Mouse (Mus musculus) neutrophil, adult 65 days (primary cell): ENCODE measurements around the gene Prr23a3. TPM values are rescaled to one million over a fixed set of nuclear protein-coding genes. Genes with fewer than 3 reads are reported as not detected.

ENCODE experiments used
- total RNA-seq: library from RNA; stranded (reverse); gene quantifications from 2 replicates; pipeline ENCODE4 v1.2.4, GENCODE M21; 2023

Prr23a3 gene
- not detected in 2 replicates for total RNA-seq

GRCm38 (mm10) chr9:98864571-98864970 is at the start of gene Prr23a3:
TSS of gene Prr23a3 (plus strand) at chr9:98864767.

GRCm38 (mm10) chr9:98842117-98842516 is 22.4 kb upstream of the Prr23a3 start, which contains the start of gene Prr23a1:
TSS of gene Prr23a1 (plus strand) at chr9:98842503.

GRCm38 (mm10) chr9:98856210-98856609 is 8.4 kb upstream of the Prr23a3 start, which contains the start of gene Prr23a2:
TSS of gene Prr23a2 (plus strand) at chr9:98856494.

GRCm38 (mm10) chr9:98902819-98903218 is 38.3 kb downstream of the Prr23a3 start, which contains the start of gene 7420426K07Rik:
TSS of gene 7420426K07Rik (plus strand) at chr9:98903119.

Other genes with a start within 250 kb of the Prr23a3 start
- gene Prr23a1, start 22.3 kb upstream of the Prr23a3 start, total RNA-seq: not detected in 2 replicates
- not detected in 2 replicates for gene Prr23a2, start 8.3 kb upstream of the Prr23a3 start, total RNA-seq
- gene 7420426K07Rik, start 38.4 kb downstream of the Prr23a3 start, total RNA-seq: not detected in 2 replicates
- not detected in 2 replicates for gene Foxl2, start 90.5 kb downstream of the Prr23a3 start, total RNA-seq
- 13.6 and 20.9 TPM in 2 replicates for gene Faim, start 121.6 kb downstream of the Prr23a3 start, total RNA-seq
- gene Gm1123, start 170.9 kb downstream of the Prr23a3 start, total RNA-seq: not detected in 2 replicates